Mouse (Mus musculus): ENCODE data around the gene Lrrc23. TPM values are rescaled to one million over a fixed set of nuclear protein-coding genes. Genes with fewer than 3 reads are reported as not detected.

Gene Lrrc23
- polyA plus RNA-seq, 1 experiment from 2014 or later, result 0.83 TPM

GRCm38 (mm10) chr6:124746654-124747632, 32.6 kb downstream of the Lrrc23 start:
- Histone ChIP-seq H3K36me3 (peaks cover 48% of the 10 kb centered on the region), H3K9ac (0 out of 2 replicates have a peak overlapping the region, but pooled peaks have one; percentile 82), H3K9me3 (replicated peaks) (no peaks in the 10 kb centered on the region), H3K4me2 (peak overlapping the region; percentile 96), H3K4me3 (peak overlapping the region; percentile 59), H3K27me3 (no peaks in the 10 kb centered on the region), H3K4me1 (replicated peaks) (peaks cover 32% of the 10 kb centered on the region), H3K27ac (no peak overlapping the region)
- 86% methylated on average over 7 of the region's 7 CpGs for WGBS
- no peak for ATAC-seq (replicated peaks; ENCODE audit: insufficient number of reproducible peaks, insufficient read depth, low FRiP score, low read depth)

GRCm38 (mm10) chr6:124746296-124746605, 33.3 kb downstream of the Lrrc23 start:
- peak overlapping the region; percentile 79; the same call in 1 of the 2 replicates for H3K27ac ChIP-seq
- 20% methylated on average over 8 of the region's 8 CpGs for WGBS
- H3K4me2 ChIP-seq, result peak overlapping the region; percentile 96
- ATAC-seq (replicated peaks; ENCODE audit: insufficient number of reproducible peaks, insufficient read depth, low FRiP score, low read depth), result peak; percentile 0; the same call in 1 of the 2 replicates
- peak overlapping the region; percentile 59 for H3K4me3 ChIP-seq
- H3K9me3 ChIP-seq (replicated peaks), result no peaks in the 10 kb centered on the region
- H3K27me3 ChIP-seq, result no peaks in the 10 kb centered on the region
- H3K36me3 ChIP-seq, result peaks cover 48% of the 10 kb centered on the region
- peak overlapping the region; percentile 82 for H3K9ac ChIP-seq
- H3K4me1 ChIP-seq (replicated peaks), result peaks cover 37% of the 10 kb centered on the region

DNA sequence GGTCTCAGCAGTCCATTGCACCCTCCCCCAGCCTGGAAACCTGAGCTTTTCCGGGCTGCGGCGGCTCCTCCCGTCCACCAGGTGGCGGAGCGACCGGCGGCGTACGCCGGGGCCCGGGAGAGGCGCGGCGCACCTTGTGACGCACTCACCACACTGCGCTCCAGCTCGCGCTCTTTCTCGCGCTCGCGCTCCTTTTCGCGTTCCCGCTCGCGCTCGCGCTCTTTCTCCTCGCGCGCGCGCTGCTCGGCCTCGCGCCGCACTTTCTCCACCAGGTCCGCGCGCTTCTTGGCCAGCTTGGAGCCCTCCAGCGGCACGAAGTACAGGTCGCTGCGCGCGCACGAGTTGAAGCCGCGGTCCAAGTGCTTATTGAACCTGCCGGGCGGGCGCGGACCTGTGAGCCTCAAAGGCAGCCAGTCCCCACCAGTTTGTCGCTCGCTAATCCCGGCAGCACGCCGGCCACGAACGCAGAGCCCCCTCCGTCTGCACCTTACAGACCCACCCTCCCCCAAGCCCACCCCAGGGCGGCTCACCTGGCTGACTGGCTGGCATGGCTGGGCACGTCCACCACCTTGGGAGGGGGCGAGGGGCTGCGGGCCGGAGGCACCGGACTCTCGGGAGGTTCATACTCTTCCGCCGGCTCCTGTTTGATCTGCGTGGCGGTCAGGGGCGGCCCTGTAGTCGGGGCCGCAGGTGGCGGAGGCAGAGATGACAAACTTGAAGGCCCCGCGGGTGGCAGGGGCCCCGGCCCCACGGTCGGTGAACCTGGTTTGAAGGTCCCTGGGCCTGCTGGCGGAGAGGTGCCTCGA, 33.8 kb downstream of the Lrrc23 start:
- peak; percentile 80 for ATAC-seq (replicated peaks; ENCODE audit: insufficient number of reproducible peaks, insufficient read depth, low FRiP score, low read depth)
- under 1% methylated on average over 85 of the region's 85 CpGs for WGBS
- no peaks in the 10 kb centered on the region for H3K9me3 ChIP-seq (replicated peaks)
- peak overlapping the region; percentile 79 for H3K27ac ChIP-seq
- no peaks in the 10 kb centered on the region for H3K27me3 ChIP-seq
- H3K4me1 ChIP-seq (replicated peaks), result peaks cover 37% of the 10 kb centered on the region
- peak overlapping the region; percentile 59 for H3K4me3 ChIP-seq
- H3K4me2 ChIP-seq, result peak overlapping the region; percentile 96
- peaks cover 48% of the 10 kb centered on the region for H3K36me3 ChIP-seq
- peak overlapping the region; percentile 82 for H3K9ac ChIP-seq

- peaks cover 48% of the 10 kb centered on the region for H3K36me3 ChIP-seq
- WGBS, result 69% methylated on average over 26 of the region's 26 CpGs
- H3K4me1 ChIP-seq (replicated peaks), result peaks cover 38% of the 10 kb centered on the region
- peak overlapping the region; percentile 82 for H3K9ac ChIP-seq
- peak overlapping the region; percentile 96 for H3K4me2 ChIP-seq
- no peaks in the 10 kb centered on the region for H3K9me3 ChIP-seq (replicated peaks)
- no peaks in the 10 kb centered on the region for H3K27me3 ChIP-seq
- peak overlapping the region; percentile 59 for H3K4me3 ChIP-seq
- ATAC-seq (replicated peaks; ENCODE audit: insufficient number of reproducible peaks, insufficient read depth, low FRiP score, low read depth), result no peak; the same call in 1 of the 2 replicates
- H3K27ac ChIP-seq, result peak overlapping the region; percentile 69
Observed at GRCm38 (mm10) chr6:124744755-124745321, 34.7 kb downstream of the Lrrc23 start.

- H3K36me3 ChIP-seq, result peaks cover 37% of the 10 kb centered on the region
Observed at GRCm38 (mm10) chr6:124743647-124744046, 35.9 kb downstream of the Lrrc23 start.

DNA sequence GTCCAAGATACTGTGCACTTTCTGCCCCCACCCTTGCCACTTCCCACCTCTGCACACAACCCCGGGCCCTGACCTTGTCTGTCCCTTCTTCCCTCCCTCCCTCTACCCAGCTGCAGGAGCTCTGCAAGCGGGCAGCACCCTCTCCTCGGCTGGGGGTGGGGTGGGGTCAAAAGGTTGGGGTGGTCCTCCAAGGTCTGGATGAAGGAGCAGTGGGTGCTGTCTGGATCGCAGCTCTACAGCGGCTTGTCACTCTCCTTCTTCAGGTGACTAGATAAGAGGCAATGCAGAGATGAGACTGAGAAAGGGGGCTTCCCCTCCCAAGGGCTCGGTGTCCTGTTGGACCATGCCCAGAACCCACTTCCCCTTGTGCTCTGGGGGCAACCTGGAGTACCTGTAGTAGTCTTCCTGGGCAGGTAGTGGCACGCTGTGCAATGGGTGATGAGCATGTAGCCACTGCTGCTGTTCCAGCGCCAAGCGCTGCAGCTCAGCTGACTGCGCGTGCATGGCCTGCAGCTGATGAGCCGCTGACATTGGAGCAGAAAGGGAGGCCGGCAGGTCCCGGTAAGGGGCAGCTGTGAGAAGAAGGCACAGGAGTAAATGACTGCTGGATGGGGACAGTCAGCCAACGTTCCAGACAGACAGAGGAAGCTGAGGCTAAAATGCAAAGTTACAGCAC, 36.5 kb downstream of the Lrrc23 start:
- ATAC-seq (replicated peaks; ENCODE audit: insufficient number of reproducible peaks, insufficient read depth, low FRiP score, low read depth), result no peak
- Histone ChIP-seq H3K4me1 (replicated peaks) (peaks cover 49% of the 10 kb centered on the region), H3K27me3 (no peaks in the 10 kb centered on the region), H3K36me3 (peaks cover 31% of the 10 kb centered on the region), H3K27ac (no peak overlapping the region), H3K9ac (no peak overlapping the region; the same call in 1 of the 2 replicates), H3K9me3 (replicated peaks) (no peaks in the 10 kb centered on the region), H3K4me2 (no peak overlapping the region), H3K4me3 (no peak overlapping the region)
- 85% methylated on average over 15 of the region's 15 CpGs for WGBS

More at GRCm38 (mm10) chr6:124743647-124744046, 35.9 kb downstream of the Lrrc23 start:
- Histone ChIP-seq H3K9ac (no peak overlapping the region), H3K9me3 (replicated peaks) (no peaks in the 10 kb centered on the region), H3K4me1 (replicated peaks) (peaks cover 45% of the 10 kb centered on the region), H3K27me3 (no peaks in the 10 kb centered on the region), H3K4me2 (no peak overlapping the region), H3K4me3 (no peak overlapping the region), H3K27ac (no peak overlapping the region)
- no peak for ATAC-seq (replicated peaks; ENCODE audit: insufficient number of reproducible peaks, insufficient read depth, low FRiP score, low read depth)
- WGBS, result 87% methylated on average over 8 of the region's 8 CpGs

DNA sequence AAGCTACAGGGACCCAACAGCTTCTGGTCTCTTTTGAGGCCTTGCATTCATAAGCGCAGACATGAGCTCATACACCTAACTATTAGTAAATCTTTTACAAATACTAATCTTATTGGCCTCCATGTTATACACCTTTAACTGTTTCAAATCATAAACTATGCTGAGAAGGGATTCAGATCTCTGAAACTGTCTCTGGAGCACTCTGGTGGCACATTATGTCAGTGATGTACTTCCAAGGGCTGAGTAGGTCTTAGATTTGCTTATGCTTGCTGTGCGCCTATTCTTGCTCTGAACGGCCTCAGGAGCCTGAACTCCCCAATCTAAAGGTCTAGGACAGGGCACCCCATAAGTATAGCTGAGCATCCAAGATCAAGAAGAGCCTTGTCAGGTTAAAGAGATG, 37.7 kb downstream of the Lrrc23 start:
- H3K27me3 ChIP-seq, result no peaks in the 10 kb centered on the region

DNA sequence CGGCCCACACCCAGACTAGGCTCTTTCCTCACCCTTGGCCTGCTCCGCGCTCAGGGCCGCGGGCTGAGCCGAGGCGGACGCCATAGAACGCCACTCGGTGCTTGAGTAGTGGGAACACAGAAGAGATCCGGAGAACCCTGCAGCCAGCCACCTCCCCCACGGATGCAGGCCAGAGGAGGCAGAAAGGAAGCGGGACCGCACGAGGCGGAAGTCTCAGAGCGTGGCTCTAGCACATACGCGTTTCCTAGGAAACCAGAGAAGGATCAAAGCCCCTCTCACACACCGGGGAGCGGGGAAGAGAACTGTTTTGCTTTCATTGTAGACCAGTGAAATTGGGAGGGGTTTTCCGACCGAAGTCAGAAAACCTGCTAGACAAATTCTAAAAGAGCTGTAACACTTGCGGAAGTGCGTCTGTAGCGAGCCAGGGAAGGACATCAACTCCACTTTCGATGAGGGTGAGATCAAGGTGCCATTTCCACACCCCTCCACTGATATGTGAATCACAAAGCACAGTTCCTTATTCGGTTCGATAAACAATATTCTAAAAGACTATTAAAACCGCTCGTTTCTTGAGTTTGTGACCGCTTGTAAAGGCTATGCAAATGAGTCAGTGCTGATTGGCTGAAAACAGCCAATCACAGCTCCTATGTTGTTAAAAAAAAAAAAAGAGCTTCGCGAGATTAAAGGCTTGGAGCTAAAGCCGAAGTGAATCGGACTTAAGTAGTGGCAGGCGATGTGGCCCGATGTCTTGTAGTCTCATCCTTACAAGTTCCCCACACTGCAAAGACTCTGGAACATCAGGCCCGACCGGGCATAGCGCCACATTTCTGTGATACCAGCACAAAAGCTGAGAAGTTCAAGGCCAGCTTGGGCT, 38.4 kb downstream of the Lrrc23 start, which contains the start of gene Grcc10:
Gene Grcc10, minus strand, starts transcription at position 487 of the 874 bp plus-strand sequence.
- Histone ChIP-seq H3K36me3 (peaks cover 20% of the 10 kb centered on the region), H3K4me1 (replicated peaks) (peaks cover 37% of the 10 kb centered on the region), H3K27me3 (no peaks in the 10 kb centered on the region), H3K4me3 (peak within 1 kb of the TSS; percentile 66), H3K4me2 (peak within 1 kb of the TSS; percentile 82), H3K27ac (peak within 1 kb of the TSS; percentile 99), H3K9me3 (replicated peaks) (no peaks in the 10 kb centered on the region), H3K9ac (peak within 1 kb of the TSS; percentile 81)
- under 1% methylated on average over 41 of the region's 41 CpGs for WGBS
- peak; percentile 79 for ATAC-seq (replicated peaks; ENCODE audit: insufficient number of reproducible peaks, insufficient read depth, low FRiP score, low read depth)

More for the DNA sequence above, 37.7 kb downstream of the Lrrc23 start:
- H3K9ac ChIP-seq, result peak overlapping the region; percentile 54
- H3K36me3 ChIP-seq, result peaks cover 20% of the 10 kb centered on the region
- WGBS, result 74% methylated on average over 3 of the region's 3 CpGs
- peak overlapping the region; percentile 66 for H3K4me3 ChIP-seq
- peak overlapping the region; percentile 82 for H3K4me2 ChIP-seq
- H3K4me1 ChIP-seq (replicated peaks), result peaks cover 44% of the 10 kb centered on the region
- H3K9me3 ChIP-seq (replicated peaks), result no peaks in the 10 kb centered on the region
- H3K27ac ChIP-seq, result peak overlapping the region; percentile 99
- ATAC-seq (replicated peaks; ENCODE audit: insufficient number of reproducible peaks, insufficient read depth, low FRiP score, low read depth), result no peak

- Histone ChIP-seq H3K27me3 (no peaks in the 10 kb centered on the region), H3K4me3 (peak overlapping the region; percentile 66), H3K9ac (peak overlapping the region; percentile 81), H3K4me2 (peak overlapping the region; percentile 82), H3K27ac (peak overlapping the region; percentile 99), H3K4me1 (replicated peaks) (peaks cover 33% of the 10 kb centered on the region), H3K9me3 (replicated peaks) (no peaks in the 10 kb centered on the region), H3K36me3 (peaks cover 20% of the 10 kb centered on the region)
- ATAC-seq (replicated peaks; ENCODE audit: insufficient number of reproducible peaks, insufficient read depth, low FRiP score, low read depth), result peak; percentile 19
- under 1% methylated on average over 29 of the region's 29 CpGs for WGBS
Observed at GRCm38 (mm10) chr6:124740211-124740887, 39.2 kb downstream of the Lrrc23 start.

Data from heart, embryonic 15.5 days (tissue).